Mouse (Mus musculus): ENCODE results near the gene Nceh1.
"Not testable (repeated sequence)": the region's sequence is repeated elsewhere in the genome, so short reads cannot be mapped to it uniquely, and the experiment has no call there.

The Nceh1 gene

DNA sequence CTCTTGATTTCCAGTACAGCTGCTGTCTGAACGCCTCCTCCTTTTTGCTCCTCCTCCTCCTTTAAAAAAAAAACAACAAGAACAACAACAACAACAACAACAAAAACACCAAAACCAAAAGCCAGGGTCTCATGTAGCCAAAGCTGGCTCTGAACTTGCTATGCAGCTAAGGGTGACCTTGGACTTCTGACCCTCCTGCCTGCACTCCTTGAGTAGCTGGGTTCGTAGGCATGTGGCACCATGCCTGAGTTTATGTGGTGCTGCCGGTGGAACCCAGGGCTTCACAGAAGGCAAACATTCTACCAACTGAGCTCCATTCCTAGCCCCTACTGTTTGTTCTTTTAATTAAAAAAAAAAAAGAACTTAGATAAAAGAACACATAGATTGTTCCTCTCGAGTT, 50.6 kb downstream of the Nceh1 start:
- no peak for DNase-seq

DNA sequence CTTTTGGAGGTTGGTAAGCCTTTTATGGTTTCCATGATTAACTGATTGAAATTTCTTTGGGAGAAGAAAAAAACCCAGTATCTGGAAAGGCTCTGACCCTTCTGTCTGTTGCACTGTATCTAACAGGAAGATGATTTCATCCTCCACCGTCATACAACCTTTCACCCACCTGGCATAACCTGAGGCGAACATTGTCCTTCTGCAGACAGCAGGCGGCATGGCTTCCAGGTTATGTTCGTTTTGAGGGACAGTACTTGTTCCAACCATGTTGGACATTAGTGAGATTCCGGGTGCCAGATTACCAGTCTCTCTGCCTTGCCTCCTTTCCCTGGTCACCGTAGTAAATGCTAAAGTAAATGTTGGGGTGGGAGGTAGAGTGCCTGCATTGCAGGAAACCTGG, 51.1 kb downstream of the Nceh1 start:
- no peak for DNase-seq

DNA sequence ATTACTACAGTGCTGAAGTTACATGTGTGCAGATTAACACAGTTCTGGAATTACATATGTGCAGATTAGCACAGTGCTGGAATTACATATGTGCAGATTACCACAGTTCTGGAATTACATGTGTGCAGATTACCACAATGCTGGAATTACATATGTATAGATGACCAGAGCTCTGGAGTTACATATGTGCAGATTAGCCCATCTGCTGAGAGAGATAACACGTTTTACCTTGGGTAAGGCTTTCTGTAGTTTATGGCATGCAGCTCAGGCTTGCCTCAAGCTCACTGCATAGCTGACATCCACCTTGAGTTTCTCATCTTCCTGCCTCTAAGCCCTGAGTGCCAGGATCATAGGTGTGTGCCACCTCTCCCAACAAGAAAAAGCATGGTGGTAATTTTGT, 52.2 kb downstream of the Nceh1 start:
- DNase-seq = no peak

DNA sequence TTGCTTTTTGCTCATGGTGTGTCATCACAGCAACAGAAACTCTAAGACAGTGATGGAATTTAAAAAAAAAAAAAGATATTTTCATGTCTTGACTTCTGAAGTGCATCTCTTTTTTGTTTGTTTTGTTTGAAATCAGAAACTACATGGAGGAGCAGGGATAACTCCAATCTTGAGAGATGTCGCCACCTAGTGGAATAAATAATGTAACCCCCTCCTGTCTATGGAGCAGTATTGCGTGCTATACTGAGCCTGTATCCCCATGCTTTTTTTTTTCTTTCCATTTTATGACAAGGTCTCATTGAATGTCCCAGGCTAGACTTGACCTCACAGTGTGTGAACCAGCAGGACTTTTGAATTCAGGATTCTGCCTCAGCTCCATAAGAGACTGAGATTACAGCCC, 54.5 kb downstream of the Nceh1 start:
- peak; percentile 51 to 61 for DNase-seq

DNA sequence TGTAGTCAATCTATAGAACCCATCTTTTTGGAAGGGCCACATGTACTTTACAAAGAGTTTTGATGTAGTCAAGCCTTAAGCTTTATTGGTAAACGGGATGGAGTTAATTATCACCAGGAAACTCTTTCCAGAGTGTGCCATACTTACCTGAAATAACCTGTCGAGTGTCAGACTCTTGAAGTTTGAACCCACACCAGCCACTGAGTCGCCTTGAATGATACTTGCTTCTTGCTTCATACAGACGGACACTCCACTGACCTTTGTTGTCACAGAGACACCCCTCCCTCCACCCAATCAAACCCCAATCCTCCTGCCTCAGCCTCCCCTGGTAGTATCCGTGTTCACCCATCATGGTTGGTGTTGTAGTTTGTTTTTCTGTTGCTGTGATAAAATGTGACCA, 55.8 kb downstream of the Nceh1 start:
- DNase-seq = no peak

DNA sequence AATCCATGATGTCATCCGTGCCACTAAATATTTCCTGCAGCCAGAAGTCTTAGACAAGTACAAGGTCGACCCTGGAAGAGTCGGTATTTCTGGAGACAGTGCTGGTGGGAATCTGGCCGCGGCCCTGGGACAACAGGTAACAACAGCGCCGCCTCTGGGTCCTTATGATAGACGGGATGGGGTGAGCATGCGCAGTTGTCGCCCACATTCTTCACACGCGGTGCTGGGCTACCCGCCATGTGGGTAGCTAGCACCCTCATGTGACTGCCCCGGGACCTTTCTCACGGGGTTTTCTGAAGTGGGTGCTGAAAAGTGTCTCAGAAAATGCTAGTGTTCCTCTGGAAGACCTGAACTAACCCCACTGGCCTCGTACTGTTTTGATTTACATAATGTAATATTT, 56.8 kb downstream of the Nceh1 start:
- no peak for DNase-seq

DNA sequence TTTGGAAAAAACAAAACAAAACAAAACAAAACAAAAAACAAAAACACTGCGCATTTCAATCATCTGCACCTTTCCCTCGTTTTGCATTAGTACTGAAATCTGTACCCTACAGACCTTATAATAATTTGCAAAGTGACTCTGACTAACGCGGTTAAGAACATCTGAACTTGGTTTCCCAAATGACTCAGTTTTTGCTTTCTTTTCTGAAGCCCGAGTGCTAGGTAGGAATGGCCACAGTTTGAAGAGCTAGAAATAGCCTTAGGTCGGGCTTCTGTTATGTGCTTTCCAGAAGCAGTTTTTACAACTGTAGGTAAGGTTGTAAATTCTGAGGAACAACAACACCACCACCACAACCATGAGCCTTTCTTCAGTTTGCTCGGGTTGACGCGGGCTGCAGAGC, 59.1 kb downstream of the Nceh1 start:
- no peak for DNase-seq

DNA sequence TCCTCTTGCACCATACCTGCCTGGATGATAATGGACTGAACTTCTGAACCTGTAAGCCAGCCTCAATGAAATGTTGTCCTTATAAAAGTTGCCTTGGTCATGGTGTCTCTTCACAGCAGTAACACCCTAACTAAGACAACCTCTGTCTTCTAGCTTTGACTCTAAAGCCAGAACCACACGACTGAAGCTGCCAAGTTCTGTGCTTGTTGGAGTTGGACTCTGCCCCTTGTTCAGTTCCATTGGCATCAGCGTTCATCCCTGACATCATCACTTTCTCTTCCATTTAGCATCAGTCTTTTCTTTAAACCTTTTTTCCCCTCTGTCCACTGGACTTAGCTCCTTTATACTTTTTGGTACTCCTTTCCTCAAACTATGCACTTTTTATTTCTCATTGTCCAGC, 63.4 kb downstream of the Nceh1 start:
- DNase-seq = no peak

DNA sequence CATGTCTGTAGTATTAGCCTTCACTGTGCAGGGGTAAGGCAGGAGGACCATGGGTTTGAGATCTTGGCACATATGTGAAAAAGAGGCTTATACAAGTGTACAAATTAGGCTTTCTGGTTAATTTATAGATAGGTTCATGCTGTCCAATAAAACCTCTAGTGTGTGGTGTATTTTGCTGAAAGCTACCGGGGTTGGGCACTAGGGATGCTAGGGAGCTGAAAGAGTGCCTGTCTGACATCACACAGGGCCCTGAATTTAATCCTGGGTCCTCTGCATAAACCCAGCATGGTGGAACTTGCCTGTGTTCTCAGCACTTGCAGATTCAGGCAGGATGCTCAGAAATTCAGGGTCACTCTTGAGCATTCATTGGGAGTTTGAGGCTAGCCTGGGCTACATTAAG, 65.0 kb downstream of the Nceh1 start:
- no peak for DNase-seq

DNA sequence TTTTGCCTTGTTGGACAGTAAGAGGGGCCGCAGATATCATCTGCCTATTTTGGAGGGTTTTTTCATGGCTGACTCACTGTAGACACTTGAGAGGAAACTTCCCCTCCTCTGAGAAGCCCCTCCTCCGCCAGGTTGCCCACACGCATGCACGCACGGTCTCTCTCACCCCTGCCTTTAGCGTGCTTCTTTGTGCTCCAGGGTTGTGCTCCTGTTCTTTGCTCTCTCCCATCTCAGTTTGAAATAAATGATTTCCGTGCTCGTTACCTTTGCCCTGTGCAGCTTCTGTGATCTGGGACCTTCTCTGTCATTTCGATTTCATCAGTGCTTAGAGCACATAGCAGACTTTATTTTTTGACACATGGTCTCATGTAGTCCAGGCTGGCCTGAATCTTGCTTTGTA, 66.3 kb downstream of the Nceh1 start:
- DNase-seq = no peak

DNA sequence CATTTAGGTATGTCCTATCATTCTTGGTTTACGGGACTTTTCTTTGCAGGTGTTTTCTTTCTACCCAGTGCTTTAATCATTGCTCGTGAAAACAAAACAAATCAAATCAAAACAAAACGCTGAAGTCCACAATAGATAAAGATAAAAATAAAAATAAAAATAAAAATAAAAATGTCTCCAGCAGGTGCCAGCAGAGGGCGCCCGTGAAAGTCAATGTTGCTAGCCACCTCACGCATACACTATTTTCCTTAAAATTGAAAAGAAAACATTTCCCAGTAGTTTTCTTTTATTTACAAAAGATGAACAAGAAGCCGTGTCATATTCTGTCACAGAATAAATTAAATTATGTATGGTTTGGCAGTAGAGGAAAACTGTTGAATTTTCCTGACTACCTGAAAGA, 68.2 kb downstream of the Nceh1 start:
- DNase-seq = no peak

DNA sequence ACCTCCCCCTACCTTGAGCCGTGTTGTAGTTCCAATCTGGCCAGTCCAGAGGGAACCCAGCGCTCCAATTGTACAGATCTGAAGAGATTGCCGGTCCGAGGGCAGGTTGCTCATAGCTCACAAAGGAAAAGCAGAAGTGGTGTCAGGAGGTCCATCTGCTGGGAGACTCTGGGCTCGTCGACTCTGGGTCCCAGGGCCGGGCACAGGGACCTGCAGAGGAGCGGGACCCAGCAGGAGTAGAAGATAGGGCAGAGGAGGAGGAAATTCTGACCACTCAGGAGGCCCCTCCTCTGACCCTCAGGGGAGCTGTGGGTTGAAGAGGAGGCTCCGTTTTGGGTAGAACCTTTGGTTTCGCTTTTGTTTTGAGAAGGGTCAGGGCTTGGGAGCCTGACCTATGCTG, 75.7 kb downstream of the Nceh1 start:
- peak; percentile 27 to 30 for DNase-seq

DNA sequence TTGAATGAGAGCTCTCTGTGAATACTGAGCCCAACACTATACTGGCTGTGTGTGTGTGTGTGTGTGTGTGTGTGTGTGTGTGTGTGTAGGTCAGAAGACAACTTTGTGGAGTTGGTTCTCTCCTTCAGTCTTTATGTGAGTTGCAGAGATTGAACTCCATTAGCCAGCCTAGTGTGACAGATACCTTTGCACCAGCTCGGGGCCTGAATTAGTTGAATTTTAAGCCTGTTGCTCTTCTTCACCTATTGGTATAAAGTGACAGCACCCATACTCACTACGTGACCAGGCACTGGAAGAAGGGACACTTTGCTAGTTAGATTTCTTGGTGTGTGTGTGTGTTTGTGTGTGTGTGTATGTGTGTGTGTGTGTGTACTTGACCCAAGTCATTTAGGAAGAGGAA, 77.6 kb downstream of the Nceh1 start:
- DNase-seq = no peak

DNA sequence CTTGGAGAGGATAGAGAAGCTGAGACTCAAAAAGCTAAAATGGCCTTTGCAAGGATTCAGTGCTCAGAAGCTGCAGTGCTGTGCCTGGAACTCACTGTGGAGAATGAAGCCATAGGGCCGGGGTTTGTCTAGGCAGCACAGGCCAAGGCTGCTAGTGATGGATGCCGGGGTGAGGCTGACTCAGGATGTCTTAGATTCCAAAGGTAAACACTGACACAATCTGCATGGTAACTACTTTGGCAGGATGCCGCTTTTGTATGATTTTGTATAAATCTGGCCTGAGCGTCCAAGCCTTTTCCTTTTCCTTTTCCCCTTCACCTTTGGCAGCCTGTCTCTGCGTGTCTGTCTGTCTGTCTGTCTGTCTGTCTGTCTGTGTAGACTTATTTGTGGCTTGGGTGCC, 84.6 kb downstream of the Nceh1 start:
- no peak for DNase-seq

DNA sequence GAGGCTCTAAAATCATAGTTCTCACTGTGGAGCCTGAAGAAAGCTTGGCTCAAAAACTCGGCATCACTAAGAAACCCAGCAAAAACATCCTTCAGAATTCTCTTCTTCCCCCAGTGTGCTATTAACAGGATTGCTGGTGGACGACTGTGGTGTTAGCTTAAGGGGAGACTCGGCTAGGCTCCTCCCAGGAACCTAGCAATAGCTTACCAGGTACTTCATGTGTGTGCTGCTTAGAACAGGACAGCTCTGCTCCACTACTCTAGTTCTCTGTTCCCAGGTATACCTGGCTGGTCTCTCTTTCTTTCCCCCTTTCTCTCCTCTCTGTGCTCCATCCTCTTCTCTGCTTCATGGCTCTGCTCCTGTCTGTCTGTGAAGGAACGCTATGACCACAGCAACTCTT, 85.1 kb downstream of the Nceh1 start:
- DNase-seq = no peak

DNA sequence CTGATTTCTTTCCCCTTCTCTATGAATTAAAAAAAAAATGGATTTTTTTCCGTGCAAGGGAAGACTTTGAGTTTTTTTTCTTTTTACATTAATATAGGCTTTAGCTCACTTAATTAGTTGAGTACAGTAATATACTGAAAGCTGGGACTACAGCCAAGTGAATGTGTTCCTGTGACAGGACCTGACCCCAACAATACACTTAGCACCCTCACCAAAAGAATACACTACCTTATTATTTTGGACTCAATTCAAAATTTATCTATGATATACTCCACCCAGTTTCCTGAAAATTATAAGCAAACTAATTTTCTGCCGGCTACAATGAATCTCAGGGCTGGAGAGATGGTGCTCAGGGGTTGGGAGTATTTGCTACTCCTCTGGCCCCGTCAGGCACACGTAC, 86.4 kb downstream of the Nceh1 start:
- no peak for DNase-seq

DNA sequence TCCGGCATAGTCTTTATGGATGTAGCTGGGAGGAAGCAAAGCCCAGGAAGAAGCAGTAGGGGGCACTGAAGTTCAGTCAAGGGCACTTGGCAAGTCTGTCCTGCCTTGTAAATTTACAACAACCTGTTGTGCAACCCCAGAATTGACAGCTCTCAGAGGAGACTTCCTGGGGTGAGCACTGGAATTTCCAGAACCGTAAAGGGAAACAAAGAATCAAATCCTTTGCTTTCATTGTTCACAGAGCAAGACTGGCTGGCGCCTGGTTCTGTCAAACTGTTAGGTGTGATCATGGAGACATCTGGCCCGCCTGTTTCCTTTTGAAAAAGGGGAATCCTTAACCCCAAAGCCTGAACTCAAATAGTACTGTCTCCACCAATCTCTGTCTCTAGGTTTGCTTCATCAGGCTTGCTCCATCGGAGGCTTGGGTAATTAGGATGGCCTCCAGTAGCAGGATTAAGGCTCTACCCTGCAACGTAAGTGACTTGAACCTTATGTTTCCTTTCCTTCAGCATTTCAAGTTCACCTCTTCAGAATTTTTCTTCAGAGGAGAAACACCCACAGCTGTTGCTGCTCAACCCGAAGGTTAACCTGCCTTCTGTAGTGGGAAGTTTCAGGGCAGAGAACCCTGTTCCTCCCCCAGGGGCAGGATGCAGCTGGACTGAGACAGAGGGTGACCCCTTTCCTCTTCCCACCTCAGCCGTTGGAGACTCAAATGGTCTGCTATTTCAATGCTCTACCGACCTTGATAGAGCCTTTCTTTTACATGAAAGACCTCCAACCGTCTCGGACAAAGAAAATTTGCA, 87.6 kb downstream of the Nceh1 start:
- peak in 1 of 2 experiments; percentile 12 for DNase-seq

DNA sequence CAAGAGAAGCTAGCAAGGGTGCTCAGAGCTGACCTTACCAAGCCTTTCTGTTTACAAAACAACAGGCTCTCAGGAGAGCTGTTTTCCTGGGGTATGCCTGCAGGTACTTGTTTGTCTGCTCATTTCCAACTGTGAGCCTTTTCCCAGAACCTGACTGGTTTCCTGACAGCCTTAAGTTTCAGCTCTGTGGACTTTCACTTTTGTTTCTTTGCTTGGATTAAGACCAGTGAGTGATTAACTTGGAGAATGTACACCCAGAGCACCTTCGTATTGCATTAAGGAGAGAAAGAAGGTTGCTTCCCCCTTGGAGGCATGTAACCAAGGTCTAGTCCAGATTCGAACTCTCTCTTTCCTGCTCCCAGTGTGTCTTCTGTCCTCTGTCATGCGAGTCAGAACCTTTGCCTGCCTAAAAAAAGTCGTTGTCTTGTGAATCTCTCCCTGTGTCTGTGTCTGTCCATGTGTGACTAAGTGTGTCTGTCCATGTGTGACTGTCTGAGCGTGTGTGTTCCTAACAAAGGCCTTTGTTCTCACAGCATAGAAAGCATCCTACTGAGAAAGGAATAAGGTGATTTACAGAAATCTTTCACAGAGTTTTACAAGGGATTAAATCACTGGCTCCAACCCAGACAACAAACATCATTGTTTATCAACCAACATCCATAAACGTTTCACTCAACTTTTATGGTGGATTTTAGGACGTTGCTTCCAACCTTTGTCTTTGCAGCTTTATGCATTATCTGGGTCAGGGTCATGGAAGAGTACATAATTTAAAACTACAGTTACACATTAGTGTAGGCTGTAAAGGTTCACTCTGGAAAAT, 90.4 kb downstream of the Nceh1 start:
- no peak for DNase-seq

DNA sequence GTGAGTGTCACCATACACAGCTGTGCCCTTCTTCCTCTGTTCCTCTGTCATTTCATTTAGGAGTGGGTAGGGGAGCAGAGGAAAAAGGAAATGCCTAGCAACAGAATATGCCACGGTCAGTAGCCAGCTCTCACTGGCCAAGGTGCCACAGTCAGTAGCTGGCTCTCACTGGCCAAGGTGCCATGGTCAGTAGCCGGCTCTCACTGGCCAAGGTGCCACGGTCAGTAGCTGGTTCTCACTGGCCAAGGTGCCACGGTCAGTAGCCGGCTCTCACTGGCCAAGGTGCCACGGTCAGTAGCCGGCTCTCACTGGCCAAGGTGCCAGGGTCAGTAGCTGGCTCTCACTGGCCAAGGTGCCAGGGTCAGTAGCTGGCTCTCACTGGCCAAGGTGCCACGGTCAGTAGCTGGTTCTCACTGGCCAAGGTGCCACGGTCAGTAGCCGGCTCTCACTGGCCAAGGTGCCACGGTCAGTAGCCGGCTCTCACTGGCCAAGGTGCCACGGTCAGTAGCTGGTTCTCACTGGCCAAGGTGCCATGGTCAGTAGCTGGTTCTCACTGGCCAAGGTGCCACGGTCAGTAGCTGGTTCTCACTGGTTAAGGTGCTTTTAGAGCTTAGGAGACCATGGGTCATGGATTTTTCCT, 96.6 kb downstream of the Nceh1 start:
- DNase-seq = not testable (repeated sequence)

DNA sequence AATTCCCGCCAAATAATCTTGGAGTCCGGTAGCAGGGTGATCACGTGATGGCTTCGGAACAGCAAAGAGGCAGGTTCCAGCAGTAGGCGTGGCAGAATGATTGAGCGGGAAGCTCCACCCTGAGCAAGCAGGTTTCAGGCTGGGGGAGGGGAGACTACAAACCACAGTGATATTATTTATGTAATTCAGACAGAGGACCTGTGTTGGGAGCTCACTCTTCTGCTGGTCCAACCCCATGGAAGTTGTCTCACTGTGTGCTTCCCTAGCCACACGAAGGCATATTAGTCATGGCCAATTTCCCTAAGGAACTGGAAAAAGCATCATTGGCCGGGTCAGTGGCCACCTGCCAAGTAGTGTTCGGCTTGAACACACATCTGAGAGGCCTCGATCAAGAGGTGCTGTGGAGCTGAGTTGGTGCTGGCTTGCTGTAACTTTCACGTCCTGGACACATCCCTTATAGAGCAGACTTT, 97.5 kb downstream of the Nceh1 start:
- DNase-seq = no peak

DNA sequence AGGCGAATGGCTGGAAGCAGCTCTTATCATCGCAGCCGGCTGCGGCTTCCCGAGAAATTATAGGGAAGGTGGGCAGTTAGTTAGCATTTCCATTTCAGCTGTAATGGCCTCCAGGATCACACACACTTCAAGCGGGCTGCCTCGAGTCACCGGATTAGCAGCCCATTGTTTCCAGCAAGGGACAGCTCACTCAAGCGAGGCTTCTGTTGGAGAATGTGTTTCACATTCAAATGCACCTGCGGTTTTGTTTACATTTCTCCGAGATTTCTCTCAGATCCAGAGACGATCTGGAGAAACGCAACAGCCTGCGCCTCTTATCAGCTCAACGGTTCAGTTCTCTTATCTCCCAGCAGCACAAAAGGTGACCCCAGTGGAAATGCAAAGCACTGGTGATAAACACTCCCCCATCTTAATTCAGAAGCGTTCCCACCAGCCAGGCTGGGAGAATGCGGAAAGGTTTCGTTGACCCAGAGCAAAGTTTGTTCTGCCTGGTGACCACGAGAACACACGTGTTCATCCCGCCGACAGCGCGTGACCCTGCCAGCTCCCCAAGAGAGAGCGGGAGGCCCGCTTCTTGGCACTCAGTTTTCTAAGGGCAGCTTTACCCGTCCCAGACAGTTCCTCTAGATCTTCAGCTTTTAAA, 100.4 kb downstream of the Nceh1 start:
- no peak for DNase-seq

DNA sequence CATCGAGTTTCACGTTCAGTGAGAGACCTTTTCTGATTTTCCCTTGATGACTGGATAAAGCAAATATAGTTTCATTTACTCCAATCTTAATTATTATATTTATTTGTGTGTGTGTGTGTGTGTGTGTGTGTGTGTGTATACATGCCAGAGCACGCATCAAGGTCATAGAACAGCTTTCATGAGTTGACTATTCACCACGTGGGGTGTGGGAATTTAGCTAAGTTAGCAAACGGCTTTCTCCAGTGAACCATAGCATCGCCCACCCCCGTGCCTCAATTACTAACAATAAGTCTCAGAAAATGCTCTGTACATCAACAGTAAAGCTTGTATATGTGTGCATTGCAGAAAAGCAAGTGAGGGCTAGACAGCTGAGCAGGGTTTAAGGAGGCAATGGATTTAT, 101.0 kb downstream of the Nceh1 start:
- DNase-seq = no peak

DNA sequence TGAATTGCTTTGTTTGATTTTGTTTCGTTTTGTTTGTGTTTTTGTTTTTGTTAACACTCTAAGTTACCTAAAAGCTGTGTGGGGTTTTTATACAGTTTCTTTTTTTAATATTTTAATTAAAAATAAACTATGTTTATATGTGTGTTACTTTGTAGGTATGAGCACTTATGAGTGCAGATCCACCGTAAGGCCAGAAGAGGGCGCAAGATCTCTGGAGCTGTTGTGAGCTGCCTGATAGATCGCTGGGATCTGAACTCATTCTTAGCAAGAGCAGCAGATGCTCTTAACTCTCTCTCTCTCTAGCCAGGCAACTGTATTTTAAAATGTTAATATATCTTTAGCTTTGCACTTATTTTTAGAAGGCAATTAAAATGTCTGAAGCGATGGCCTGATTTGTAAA, 101.5 kb downstream of the Nceh1 start:
- peak; percentile 33 to 38 for DNase-seq
